Mouse (Mus musculus) lung, postnatal 10 days (tissue): ENCODE measurements around the gene Diablo.
A peak's percentile ranks its signal among the peaks of the same experiment; 100 is the strongest.

ENCODE experiments used
- DNase-seq: peaks from one replicate; pipeline ENCODE4 v3.0.0; 2021

The Diablo gene

DNA sequence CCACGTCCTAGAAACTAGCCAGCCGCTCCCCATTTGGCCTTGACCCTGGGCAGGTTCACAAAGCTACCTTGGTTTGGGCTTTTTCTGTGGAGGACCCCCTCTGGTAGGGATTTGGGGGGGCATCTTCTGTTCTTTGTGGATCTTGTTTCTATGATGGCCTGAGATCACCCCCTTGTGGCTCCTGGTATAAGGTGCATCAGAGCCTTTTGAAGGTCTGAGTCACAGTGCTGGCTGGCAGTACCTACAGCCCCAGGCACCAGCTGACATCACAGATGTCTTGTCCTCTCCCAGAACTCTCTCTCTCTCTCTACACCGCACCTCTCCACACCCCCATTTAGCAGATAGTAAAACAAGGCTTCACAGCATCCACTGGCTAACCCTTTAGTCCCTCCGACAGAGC is 24.3 kb downstream of the Diablo start:
- peak; percentile 39 for DNase-seq

DNA sequence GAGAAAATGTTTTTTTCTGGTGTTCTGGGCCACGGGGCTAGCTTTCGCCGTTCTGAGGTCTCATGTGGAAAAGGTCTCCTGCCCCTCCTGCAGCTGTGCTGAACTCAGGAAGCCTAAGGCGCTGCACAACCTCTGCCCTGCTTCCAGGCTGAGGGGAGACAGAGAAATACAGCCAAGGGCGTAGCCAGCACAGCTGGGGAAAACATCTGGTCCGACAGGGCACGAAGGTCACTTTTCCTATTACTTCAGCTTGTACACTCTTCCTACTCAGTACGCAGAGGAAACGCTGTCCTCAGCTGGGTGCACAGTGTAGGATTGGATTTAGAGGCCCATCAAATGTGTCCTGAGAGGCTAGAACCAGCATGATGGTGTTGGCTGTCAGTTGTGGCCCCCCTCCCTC is 34.0 kb downstream of the Diablo start:
- DNase-seq, result no peak

DNA sequence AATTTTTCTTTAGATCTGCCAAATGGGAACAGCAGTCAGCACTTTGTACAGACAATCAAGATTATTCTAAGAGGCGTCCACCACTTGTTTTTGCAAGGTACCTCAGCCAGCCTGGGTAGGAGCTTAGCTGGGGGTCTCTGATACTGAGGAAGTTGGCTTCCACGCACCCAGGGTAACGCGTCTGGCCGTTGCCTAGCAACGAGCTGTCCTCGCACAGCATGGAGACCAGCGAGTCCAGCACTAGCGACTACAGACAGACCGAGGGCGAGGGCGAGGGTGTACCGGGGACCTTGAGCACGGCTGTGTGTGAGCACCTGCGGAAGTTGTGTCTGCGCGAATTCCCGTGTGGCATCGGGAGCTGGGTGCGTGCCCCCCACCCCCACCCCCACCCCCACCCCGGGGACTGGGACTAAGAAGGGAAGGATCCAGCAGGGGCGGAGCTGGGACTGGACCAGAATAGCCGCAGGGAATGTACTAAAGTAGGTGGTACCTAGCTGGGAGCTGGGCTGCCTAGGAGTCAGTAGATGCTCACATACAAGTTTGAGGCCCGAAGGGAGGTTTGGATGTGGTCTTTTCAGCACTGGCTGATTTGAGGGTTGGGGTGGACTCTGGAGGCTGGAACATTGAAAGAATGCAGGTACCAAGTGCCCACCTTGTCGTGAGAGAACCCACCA is 34.7 kb downstream of the Diablo start, which contains the start of the genes Lrrc43 and Il31:
Lrrc43 (plus strand) TSS at position 194 of the 674 bp plus-strand sequence.
Il31 (minus strand) TSS at position 378 of the 674 bp plus-strand sequence.
- no peak for DNase-seq

DNA sequence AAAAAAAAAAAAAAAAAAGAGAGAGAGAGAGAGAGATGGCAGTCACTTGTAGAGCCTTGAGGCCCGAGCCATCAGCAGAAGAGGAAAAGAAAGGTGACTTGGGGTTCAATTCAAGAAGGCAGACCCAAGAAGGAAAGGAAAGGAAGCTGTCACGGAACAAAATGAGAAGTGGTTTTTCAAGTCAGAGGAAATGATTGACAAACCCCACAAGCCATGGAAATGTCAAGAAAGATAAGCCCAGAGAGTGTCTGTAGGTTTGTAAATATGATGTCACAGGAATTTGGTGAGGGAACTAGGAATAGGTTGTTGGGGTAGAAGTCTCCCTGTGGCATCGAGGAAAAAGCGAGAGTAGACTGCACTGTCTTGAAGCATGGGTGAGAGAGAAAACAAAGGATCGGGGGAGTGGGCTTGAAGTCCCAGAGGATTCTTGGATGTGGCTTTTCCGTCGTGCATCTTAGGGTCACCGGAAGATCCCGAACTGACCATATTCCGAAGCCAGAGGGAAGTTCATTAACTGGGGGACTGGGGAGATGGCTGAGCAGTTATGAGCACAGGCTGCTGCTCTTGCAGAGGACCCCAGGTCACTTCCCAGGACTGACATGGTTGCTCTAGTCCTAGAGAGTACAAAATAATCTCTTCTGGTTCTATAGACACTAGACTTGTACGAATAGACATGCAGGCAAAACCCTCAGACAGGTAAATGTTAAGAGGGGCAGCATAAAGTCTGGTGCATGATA is 36.1 kb downstream of the Diablo start:
- DNase-seq, result no peak

DNA sequence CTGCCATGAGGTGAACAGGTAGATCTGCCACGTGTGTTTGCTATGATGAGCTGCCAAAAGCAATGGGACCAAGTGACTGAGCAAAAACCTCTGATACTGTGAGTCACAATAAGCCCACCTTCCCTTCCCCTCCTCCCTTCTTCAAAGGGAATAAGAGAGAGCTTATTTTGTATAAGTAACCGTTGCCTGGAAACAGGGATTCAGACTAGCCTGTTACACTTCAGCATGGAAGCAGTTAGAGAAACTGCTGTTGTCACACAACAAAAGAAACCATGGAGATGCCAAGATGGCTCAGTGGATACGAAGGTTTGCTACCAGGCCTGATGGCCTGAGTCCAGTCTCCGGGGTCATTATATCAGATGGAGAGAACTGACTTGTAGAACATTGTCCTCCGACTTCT is 50.2 kb downstream of the Diablo start:
- no peak for DNase-seq

DNA sequence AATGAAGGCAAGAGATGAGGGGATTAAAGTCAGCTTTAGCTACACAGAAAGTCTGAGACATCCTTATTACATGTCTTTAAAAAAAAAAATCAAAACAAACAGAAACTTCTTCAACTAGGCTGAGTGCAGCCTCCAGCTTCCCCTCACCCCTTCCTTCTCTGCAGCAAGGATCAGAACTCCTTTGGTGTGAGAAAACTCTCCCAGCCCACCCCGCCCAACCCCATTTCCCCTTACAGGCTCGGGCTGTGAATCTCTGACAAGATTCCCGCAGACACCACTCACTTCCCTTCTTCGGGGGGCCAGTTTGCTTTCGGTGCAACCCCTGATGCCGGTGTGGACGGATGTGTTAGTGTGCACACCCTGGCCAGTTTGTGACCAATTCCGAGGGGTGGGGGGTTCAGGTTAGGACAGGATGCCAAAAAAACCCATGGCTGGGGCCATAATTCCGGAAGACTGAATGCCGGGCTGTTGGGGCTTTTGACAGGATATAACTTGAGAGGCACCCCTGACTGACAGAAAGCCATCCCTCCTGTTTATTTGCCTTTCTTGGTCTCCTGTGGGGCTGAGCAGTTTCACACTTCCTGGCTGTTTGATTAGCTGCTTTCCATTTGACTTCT is 53.1 kb downstream of the Diablo start:
- DNase-seq, result no peak

DNA sequence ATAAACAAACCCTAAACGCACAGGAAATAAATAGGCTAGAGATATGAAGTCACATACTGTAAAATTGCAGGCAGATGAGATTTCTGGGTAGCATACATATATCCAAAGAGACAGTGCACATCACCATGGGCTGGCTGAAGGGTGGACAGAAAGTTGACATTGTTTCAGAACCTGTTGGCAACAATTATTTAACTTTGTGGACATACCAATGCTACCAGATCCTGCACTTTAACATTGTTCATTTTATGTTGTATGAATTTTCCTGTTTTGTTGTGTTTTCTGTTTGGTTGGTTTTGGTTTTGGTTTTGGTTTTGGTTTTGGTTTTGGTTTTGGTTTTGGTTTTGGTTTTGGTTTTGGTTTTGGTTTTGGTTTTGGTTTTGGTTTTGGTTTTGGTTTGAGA is 59.3 kb downstream of the Diablo start:
- DNase-seq, result no peak

DNA sequence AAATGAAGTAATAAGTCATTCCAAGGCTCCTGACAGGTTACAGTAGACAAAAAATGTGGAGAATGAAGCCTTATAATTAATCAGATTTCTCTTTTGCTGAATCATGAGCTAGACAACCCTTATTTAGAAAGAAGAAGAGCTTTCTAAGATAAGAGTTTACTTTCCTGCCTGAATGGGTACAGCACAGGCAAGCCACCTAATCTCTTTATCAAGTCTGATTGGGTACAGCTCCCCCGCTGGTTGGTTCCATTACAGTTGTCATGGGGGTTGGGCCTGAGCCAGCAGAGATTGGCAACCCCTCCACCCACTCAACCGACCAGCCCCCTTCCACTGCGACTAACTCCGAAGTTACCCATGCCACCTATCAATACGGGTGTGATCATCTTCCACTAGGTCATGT is 62.6 kb downstream of the Diablo start:
- no peak for DNase-seq
